Mouse (Mus musculus): ENCODE results near the gene Actr5. TPM values are rescaled to one million over a fixed set of nuclear protein-coding genes. Genes with fewer than 3 reads are reported as not detected.

Gene Actr5
- polyA plus RNA-seq, 2 experiments = 12.3 to 13.5 TPM

DNA sequence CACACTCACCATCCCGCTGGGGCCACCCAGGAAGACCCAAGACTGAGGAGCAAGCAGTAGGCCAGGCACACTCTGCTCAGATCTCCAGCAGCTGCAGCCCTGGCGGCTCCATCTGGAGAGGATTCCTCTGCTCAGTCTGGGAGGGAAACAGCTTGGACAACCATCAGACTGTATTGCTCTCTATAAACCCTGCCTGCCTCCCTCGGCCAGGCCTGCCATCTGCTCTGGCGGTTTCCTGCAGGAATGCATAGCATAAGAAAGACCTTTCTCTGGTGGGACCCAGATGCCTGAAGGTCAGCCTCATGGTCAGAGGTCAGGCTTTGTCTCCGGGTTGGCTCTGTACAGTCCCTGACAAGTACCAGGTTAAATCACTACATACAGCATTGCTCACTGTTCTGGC lies 33.4 kb upstream of the Actr5 start:
- DNase-seq (ENCODE audit: low spot score) (no peak), ATAC-seq (ENCODE audit: low FRiP score, low read depth) (no peak)
- no peak overlapping the region for H3K27ac ChIP-seq (replicated peaks; ENCODE audit: low read depth, low read length)
- no peak overlapping the region for H3K4me3 ChIP-seq (replicated peaks; ENCODE audit: low read length)
- peaks cover 5% of the 10 kb centered on the region; the same call in 1 of the 2 replicates for H3K27me3 ChIP-seq (ENCODE audit: control insufficient read depth, insufficient read depth, low read length)
- WGBS = 33% methylated on average over 5 of the region's 5 CpGs
- H3K36me3 ChIP-seq (ENCODE audit: control insufficient read depth, insufficient read depth, low read length) = no peaks in the 10 kb centered on the region
- H3K4me1 ChIP-seq (ENCODE audit: control insufficient read depth, insufficient read depth, low read length) = no peaks in the 10 kb centered on the region
- H3K9ac ChIP-seq (ENCODE audit: low read depth, low read length, severe bottlenecking) = no peak overlapping the region
- TF ChIP-seq POLR2A (IDR thresholded peaks at IDR 0.05; ENCODE audit: borderline replicate concordance, extremely low read depth, insufficient read depth, insufficient read length) = no peak
- no peaks in the 10 kb centered on the region for H3K9me3 ChIP-seq (ENCODE audit: control insufficient read depth, low read length)
- no peak overlapping the region for H3K4me2 ChIP-seq (replicated peaks; ENCODE audit: low read depth, low read length, severe bottlenecking)

DNA sequence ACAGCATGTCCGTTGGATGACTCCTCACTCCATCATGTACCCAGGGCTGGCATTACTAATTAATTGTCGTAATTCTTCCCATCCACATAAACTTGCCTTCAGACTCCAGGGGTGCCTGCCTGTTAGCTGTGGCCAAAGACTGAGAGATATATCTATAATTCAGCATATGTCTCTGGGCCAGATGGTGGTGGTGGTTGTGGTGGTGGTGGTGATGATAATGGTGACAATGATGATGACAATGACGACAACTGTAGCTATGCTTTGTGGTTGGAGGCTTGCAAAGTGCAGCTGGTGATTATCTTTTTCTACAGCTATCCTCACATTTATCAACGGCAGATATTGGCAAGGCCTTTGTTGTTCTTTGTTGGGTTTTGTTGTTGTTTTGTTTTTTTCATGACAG lies 31.3 kb upstream of the Actr5 start:
- H3K9me3 ChIP-seq (ENCODE audit: control insufficient read depth, low read length) = no peaks in the 10 kb centered on the region
- 77% methylated on average over 4 of the region's 4 CpGs for WGBS
- DNase-seq (ENCODE audit: low spot score) (no peak), ATAC-seq (ENCODE audit: low FRiP score, low read depth) (no peak)
- no peak overlapping the region for H3K4me3 ChIP-seq (replicated peaks; ENCODE audit: low read length)
- H3K36me3 ChIP-seq (ENCODE audit: control insufficient read depth, insufficient read depth, low read length) = no peaks in the 10 kb centered on the region
- peaks cover 10% of the 10 kb centered on the region; the same call in 1 of the 2 replicates for H3K27me3 ChIP-seq (ENCODE audit: control insufficient read depth, insufficient read depth, low read length)
- no peak for TF ChIP-seq POLR2A (IDR thresholded peaks at IDR 0.05; ENCODE audit: borderline replicate concordance, extremely low read depth, insufficient read depth, insufficient read length)
- no peak overlapping the region for H3K9ac ChIP-seq (ENCODE audit: low read depth, low read length, severe bottlenecking)
- no peak overlapping the region for H3K27ac ChIP-seq (replicated peaks; ENCODE audit: low read depth, low read length)
- no peak overlapping the region for H3K4me2 ChIP-seq (replicated peaks; ENCODE audit: low read depth, low read length, severe bottlenecking)
- H3K4me1 ChIP-seq (ENCODE audit: control insufficient read depth, insufficient read depth, low read length) = no peaks in the 10 kb centered on the region

DNA sequence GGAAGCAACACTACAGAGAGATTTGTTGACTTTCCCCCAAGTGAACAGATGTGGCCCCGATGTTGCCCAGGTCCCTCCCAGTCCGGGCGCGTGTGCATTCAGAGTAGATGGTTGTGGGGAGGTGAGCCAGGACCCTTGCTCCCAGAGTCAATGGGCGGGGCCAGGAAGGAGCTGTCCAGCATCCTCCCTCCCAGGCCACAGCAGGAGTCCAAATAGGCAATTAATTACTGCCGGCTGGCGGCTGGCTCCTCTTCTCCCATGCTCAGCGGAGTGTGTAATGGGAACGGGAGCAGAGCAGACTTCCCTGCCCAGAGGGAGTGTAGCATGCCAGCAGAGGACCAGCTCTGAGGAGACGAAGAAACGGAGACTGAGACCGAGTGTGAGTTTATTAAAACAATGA lies 29.6 kb upstream of the Actr5 start:
- H3K4me1 ChIP-seq (ENCODE audit: control insufficient read depth, insufficient read depth, low read length) = no peaks in the 10 kb centered on the region
- H3K27me3 ChIP-seq (ENCODE audit: control insufficient read depth, insufficient read depth, low read length) = peaks cover 10% of the 10 kb centered on the region; the same call in 1 of the 2 replicates
- WGBS = 2% methylated on average over 12 of the region's 12 CpGs
- TF ChIP-seq POLR2A (IDR thresholded peaks at IDR 0.05; ENCODE audit: borderline replicate concordance, extremely low read depth, insufficient read depth, insufficient read length) = no peak
- H3K4me2 ChIP-seq (replicated peaks; ENCODE audit: low read depth, low read length, severe bottlenecking) = no peak overlapping the region
- no peak overlapping the region for H3K4me3 ChIP-seq (replicated peaks; ENCODE audit: low read length)
- no peak for ATAC-seq (ENCODE audit: low FRiP score, low read depth)
- DNase-seq (ENCODE audit: low spot score) = peak; percentile 33
- H3K36me3 ChIP-seq (ENCODE audit: control insufficient read depth, insufficient read depth, low read length) = no peaks in the 10 kb centered on the region
- no peak overlapping the region for H3K9ac ChIP-seq (ENCODE audit: low read depth, low read length, severe bottlenecking)
- H3K27ac ChIP-seq (replicated peaks; ENCODE audit: low read depth, low read length) = no peak overlapping the region
- no peaks in the 10 kb centered on the region for H3K9me3 ChIP-seq (ENCODE audit: control insufficient read depth, low read length)

DNA sequence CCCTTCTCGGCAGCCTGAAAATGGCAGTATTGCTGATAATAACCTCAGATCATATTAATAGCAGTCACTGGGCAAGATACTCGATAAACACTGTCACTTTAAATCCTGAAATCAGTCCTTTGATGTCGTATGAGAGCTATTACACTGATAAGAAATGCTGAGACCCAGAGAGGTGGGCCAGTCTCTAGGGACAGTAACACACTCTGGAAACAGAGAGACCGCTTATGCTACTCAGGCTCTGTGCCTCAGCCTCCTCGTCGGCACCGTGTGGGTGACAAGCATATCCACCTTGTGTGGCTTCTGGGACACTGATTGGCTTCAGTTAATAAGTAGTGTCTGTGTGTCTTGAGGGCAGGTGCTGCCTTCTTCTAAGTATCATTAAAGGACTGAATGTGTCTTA lies 29.1 kb upstream of the Actr5 start:
- TF ChIP-seq POLR2A (IDR thresholded peaks at IDR 0.05; ENCODE audit: borderline replicate concordance, extremely low read depth, insufficient read depth, insufficient read length) = no peak
- 29% methylated on average over 7 of the region's 7 CpGs for WGBS
- DNase-seq (ENCODE audit: low spot score) (no peak), ATAC-seq (ENCODE audit: low FRiP score, low read depth) (no peak)
- Histone ChIP-seq H3K27me3 (ENCODE audit: control insufficient read depth, insufficient read depth, low read length) (peaks cover 10% of the 10 kb centered on the region; the same call in 1 of the 2 replicates), H3K4me2 (replicated peaks; ENCODE audit: low read depth, low read length, severe bottlenecking) (no peak overlapping the region), H3K27ac (replicated peaks; ENCODE audit: low read depth, low read length) (no peak overlapping the region), H3K36me3 (ENCODE audit: control insufficient read depth, insufficient read depth, low read length) (no peaks in the 10 kb centered on the region), H3K9me3 (ENCODE audit: control insufficient read depth, low read length) (no peaks in the 10 kb centered on the region), H3K9ac (ENCODE audit: low read depth, low read length, severe bottlenecking) (no peak overlapping the region), H3K4me3 (replicated peaks; ENCODE audit: low read length) (no peak overlapping the region), H3K4me1 (ENCODE audit: control insufficient read depth, insufficient read depth, low read length) (no peaks in the 10 kb centered on the region)

DNA sequence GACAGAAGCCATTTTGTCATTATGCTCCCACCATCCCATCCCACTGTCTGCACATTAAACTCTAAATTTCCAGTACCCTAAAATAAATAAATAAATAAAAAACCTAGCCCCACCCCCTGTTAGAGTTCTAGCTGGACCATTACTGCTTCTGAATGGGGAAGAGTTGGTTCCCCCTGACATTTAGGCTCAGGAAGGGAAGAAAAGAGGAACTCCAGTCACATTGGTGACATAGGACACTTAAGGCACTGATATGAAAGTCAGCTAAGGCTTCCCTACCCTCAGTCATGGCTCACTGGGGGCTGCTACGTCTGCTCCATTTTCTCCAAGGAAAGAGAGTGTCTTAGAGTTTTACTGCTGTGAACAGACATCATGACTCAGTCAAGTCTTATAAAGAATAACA lies 27.9 kb upstream of the Actr5 start:
- Histone ChIP-seq H3K4me1 (ENCODE audit: control insufficient read depth, insufficient read depth, low read length) (no peaks in the 10 kb centered on the region), H3K27ac (replicated peaks; ENCODE audit: low read depth, low read length) (no peak overlapping the region), H3K27me3 (ENCODE audit: control insufficient read depth, insufficient read depth, low read length) (peaks cover 10% of the 10 kb centered on the region; the same call in 1 of the 2 replicates), H3K9ac (ENCODE audit: low read depth, low read length, severe bottlenecking) (no peak overlapping the region), H3K4me3 (replicated peaks; ENCODE audit: low read length) (no peak overlapping the region), H3K36me3 (ENCODE audit: control insufficient read depth, insufficient read depth, low read length) (no peaks in the 10 kb centered on the region), H3K9me3 (ENCODE audit: control insufficient read depth, low read length) (no peaks in the 10 kb centered on the region), H3K4me2 (replicated peaks; ENCODE audit: low read depth, low read length, severe bottlenecking) (no peak overlapping the region)
- ATAC-seq (ENCODE audit: low FRiP score, low read depth) (no peak), DNase-seq (ENCODE audit: low spot score) (no peak)
- WGBS = 39% methylated on average over 1 of the region's 1 CpGs
- TF ChIP-seq POLR2A (IDR thresholded peaks at IDR 0.05; ENCODE audit: borderline replicate concordance, extremely low read depth, insufficient read depth, insufficient read length) = no peak

DNA sequence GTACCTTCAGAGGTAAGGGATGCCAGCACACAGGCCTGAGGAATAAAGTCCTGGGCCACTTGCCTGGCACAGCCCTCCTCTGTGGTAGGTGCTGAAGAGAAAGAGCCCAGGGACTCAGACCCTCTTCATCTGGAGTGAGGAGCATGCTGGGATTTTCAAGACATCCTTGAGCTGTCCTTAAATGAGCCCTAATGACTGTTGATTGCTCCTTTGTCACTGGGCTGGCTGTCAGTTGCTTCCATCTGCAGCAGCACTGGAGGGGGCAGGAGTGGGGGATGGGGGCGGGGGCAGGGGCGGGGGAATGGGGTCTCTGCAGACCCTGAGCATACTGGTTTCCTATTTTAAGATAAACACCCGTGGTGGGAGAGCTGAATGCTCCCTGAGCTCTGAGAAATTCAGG lies 24.2 kb upstream of the Actr5 start:
- H3K4me3 ChIP-seq (replicated peaks; ENCODE audit: low read length) = no peak overlapping the region
- H3K4me2 ChIP-seq (replicated peaks; ENCODE audit: low read depth, low read length, severe bottlenecking) = no peak overlapping the region
- ATAC-seq (ENCODE audit: low FRiP score, low read depth) (no peak), DNase-seq (ENCODE audit: low spot score) (no peak)
- no peak for TF ChIP-seq POLR2A (IDR thresholded peaks at IDR 0.05; ENCODE audit: borderline replicate concordance, extremely low read depth, insufficient read depth, insufficient read length)
- H3K36me3 ChIP-seq (ENCODE audit: control insufficient read depth, insufficient read depth, low read length) = no peaks in the 10 kb centered on the region
- 29% methylated on average over 3 of the region's 3 CpGs for WGBS
- no peaks in the 10 kb centered on the region for H3K9me3 ChIP-seq (ENCODE audit: control insufficient read depth, low read length)
- H3K27me3 ChIP-seq (ENCODE audit: control insufficient read depth, insufficient read depth, low read length) = peaks cover 22% of the 10 kb centered on the region
- no peaks in the 10 kb centered on the region for H3K4me1 ChIP-seq (ENCODE audit: control insufficient read depth, insufficient read depth, low read length)
- no peak overlapping the region for H3K9ac ChIP-seq (ENCODE audit: low read depth, low read length, severe bottlenecking)
- no peak overlapping the region for H3K27ac ChIP-seq (replicated peaks; ENCODE audit: low read depth, low read length)

Measured in limb, embryonic 14.5 days (tissue).